Mouse (Mus musculus) embryonic fibroblast, embryonic 13.5 days (primary cell): ENCODE measurements around the gene Fras1. TPM values are rescaled to one million over a fixed set of nuclear protein-coding genes. Genes with fewer than 3 reads are reported as not detected.

Experiments
- H3K27ac ChIP-seq: 2 replicates; pipeline ENCODE4 v1.5.1; 2012; ENCODE audit warnings: low read length, control low read depth, inconsistent platforms; ENCODE audit not compliant: insufficient read depth
- H3K4me1 ChIP-seq: 2 replicates; pipeline ENCODE4 v1.6.1; 2011; ENCODE audit warnings: low read length; ENCODE audit not compliant: control insufficient read depth, insufficient read depth
- H3K4me3 ChIP-seq: 2 replicates; pipeline ENCODE4 v1.5.1; 2011; ENCODE audit warnings: mild to moderate bottlenecking, control low read depth, low read length; ENCODE audit not compliant: insufficient read depth
- CTCF ChIP-seq: IDR thresholded peaks from 2 replicates; pipeline ENCODE4 v1.5.1; 2011; ENCODE audit warnings: mild to moderate bottlenecking, control low read depth, low read length, moderate library complexity, borderline replicate concordance; ENCODE audit not compliant: insufficient read depth
- POLR2A ChIP-seq: IDR thresholded peaks from 2 replicates; pipeline ENCODE4 v1.6.1; 2011; ENCODE audit warnings: low read depth, mild to moderate bottlenecking, control low read depth, low read length, moderate library complexity
- polyA plus RNA-seq: library from polyadenylated mRNA; stranded (reverse); fragments of >200 nt; gene quantifications from 2 replicates; pipeline ENCODE4 v1.2.4, GENCODE M21; 2011; ENCODE audit warnings: low read depth; ENCODE audit not compliant: missing spikeins, insufficient read length

Gene Fras1
- polyA plus RNA-seq, 1 experiment = 2.2 TPM

DNA sequence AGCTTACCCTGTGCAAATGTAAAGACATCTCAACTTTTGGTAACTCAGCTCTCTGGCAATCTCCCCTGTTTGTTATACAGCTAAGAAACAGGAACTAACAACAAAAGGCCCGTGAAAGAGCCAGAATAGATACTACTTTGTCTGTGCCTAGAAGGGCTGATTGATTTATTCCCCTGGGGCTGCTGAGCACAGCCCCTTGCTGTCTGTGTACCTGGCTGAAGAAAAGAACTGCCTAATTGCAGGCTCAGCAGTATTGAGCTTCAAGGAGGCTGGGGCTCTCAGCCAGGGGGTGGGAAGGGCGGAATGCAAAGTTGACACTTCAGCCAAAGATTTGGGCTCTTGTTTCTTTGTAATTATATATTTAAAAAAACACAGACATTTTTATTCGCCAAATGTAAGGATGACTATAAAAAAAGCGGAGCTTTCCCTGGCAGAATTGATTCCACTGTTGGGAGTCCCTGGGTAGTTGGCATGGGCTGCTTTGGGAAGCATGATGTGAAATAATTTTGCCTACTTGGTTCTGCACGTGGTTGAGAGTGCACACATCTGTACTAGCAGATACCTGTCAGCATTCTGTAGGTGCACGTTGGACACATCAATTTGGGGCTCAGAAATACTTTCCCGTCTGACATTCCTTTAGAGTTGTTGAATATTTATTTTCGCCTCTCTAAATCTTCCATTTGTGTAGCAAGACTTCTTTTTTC, 31.5 kb downstream of the Fras1 start:
- no peak overlapping the region for H3K4me3 ChIP-seq
- H3K27ac ChIP-seq = no peak overlapping the region
- TF ChIP-seq POLR2A (no peak), CTCF (no peak)
- H3K4me1 ChIP-seq = no peaks in the 10 kb centered on the region

DNA sequence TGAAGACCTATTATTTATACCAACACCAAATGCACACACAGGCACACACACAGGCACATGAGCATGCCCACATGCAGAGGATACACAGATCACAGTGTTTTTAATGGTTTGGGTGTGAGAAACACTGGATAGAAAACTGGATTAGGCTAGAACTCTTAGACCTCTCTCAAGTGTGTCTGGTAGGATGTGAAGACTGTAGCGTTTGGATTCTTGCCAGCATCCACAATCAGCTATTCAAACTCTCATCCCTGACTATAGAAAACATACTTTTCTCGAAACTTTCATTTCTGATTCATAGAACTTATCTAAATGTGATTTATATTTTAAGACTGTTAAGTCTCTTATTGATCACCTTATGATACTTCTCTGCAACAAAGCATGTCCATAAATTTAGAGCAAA, 34.5 kb downstream of the Fras1 start:
- H3K4me1 ChIP-seq = no peaks in the 10 kb centered on the region
- H3K4me3 ChIP-seq = no peak overlapping the region
- TF ChIP-seq POLR2A (no peak), CTCF (no peak)
- H3K27ac ChIP-seq = no peak overlapping the region

DNA sequence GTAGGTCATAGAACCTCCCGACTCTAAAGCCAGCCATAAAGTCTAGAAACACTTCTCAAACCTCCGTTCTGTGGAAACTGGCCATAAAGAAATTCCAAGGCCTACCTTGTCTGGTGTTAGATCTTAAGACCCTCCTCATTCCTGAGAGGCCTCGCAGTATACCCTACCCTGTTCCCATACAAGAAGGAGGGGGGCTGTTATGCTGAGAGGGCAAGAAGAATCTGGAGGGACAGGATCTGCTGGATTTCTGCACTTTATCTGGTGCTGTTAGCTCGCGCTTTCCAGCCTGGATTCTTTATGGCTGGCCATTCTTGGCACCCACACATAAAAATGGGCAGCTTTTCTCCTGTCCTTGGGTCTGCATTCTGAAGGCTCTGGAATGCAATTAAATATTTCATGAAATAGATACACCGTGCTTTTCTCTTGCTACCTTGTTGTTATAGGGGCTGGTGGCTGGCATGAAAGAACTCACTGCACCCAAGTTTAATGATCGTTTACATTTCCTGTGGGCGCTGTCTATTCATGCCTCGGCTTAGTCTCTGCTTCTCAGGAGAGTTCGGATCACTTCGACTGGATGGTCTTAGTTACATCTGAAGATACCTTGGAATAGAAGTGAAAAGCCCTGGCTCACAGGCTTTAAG, 39.1 kb downstream of the Fras1 start:
- no peak overlapping the region for H3K27ac ChIP-seq
- no peak overlapping the region for H3K4me3 ChIP-seq
- TF ChIP-seq CTCF = no peak
- TF ChIP-seq POLR2A = no peak
- no peaks in the 10 kb centered on the region for H3K4me1 ChIP-seq

- Histone ChIP-seq H3K4me3 (no peak overlapping the region), H3K4me1 (no peaks in the 10 kb centered on the region), H3K27ac (no peak overlapping the region)
- no peak for TF ChIP-seq POLR2A
- no peak for TF ChIP-seq CTCF
Observed at GRCm38 (mm10) chr5:96417121-96417520, 43.4 kb downstream of the Fras1 start.

DNA sequence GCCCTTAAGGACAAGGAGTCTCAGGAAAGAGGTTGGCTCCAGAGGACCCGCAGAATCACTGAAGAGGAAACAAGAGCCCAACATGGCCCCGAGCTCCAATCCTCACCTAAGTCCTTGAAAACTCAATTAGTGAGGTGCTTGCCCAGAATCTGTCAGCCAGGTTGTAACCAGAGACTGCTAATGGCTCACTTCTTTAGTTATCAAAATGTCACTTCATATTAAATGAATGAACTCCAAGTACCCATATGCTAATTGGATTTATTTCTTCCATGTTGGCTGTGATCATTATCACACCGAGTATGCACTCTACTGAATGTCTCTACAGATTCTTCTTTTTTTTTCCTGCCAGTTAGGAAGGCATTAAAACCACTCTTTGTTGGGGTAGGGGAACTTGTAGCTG, 47.8 kb downstream of the Fras1 start:
- H3K4me3 ChIP-seq = no peak overlapping the region
- H3K27ac ChIP-seq = no peak overlapping the region
- TF ChIP-seq POLR2A (no peak), CTCF (no peak)
- H3K4me1 ChIP-seq = no peaks in the 10 kb centered on the region

- Histone ChIP-seq H3K27ac (no peak overlapping the region), H3K4me1 (no peaks in the 10 kb centered on the region), H3K4me3 (no peak overlapping the region)
- TF ChIP-seq POLR2A (no peak), CTCF (no peak)
Observed at GRCm38 (mm10) chr5:96422716-96423115, 49.0 kb downstream of the Fras1 start.

DNA sequence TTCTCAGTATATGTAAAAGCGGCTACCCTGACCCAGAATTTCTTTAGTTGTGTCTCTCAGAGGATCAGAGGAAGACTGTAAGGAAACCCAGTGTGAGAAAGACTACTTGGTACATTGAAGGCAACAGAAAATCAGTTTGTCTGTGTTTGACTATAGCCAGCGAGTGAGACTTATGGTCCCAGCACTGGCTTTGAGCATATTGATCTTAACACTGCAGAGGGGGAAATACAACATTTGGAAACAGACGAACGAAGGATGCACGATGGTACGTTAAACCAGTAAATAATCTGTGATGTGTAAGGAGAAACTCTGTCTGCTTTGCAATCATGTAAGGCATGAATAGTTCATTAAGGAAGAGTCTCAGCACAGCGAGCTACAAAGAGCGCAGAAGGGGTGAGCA, 51.6 kb downstream of the Fras1 start:
- TF ChIP-seq POLR2A = no peak
- TF ChIP-seq CTCF = no peak
- Histone ChIP-seq H3K4me1 (no peaks in the 10 kb centered on the region), H3K27ac (no peak overlapping the region), H3K4me3 (no peak overlapping the region)

GRCm38 (mm10) chr5:96429532-96430141, 55.9 kb downstream of the Fras1 start:
- H3K4me1 ChIP-seq = no peaks in the 10 kb centered on the region
- TF ChIP-seq POLR2A (no peak), CTCF (no peak)
- H3K27ac ChIP-seq = no peak overlapping the region
- H3K4me3 ChIP-seq = no peak overlapping the region

- no peak for TF ChIP-seq CTCF
- no peak for TF ChIP-seq POLR2A
- Histone ChIP-seq H3K27ac (no peak overlapping the region), H3K4me1 (no peaks in the 10 kb centered on the region), H3K4me3 (no peak overlapping the region)
Observed at GRCm38 (mm10) chr5:96437870-96438269, 64.1 kb downstream of the Fras1 start.

DNA sequence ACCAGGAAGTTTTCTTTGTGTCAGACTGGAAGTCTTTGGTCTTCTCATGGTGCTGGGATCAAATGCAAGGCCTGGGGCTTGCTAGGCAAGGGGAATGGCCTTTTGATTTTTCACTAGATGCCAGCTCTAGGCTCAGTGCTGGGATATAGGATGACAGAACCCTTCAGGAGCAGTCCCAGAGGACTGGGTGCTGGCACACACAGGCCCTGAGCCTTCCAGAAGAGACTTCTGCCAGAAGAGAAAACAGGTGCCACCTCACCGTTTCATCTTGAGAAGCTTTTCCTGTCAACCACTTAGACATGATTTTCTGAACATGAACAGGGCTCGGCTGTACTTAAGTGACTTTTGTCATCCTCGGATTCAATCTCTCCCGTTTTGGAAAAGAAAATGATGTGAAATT, 66.1 kb downstream of the Fras1 start:
- no peak overlapping the region for H3K4me3 ChIP-seq
- no peak for TF ChIP-seq CTCF
- no peak for TF ChIP-seq POLR2A
- H3K4me1 ChIP-seq = no peaks in the 10 kb centered on the region
- no peak overlapping the region for H3K27ac ChIP-seq
